Mouse (Mus musculus) small intestine, adult 2 months (tissue): Measurements from ENCODE around the gene Cnot6l.

Source experiments
- CTCF ChIP-seq: fragments of 200-500 bp; IDR thresholded peaks from 2 replicates; pipeline ENCODE4 v1.5.1; 2012; ENCODE audit warnings: low read depth, mild to moderate bottlenecking, control low read depth, inconsistent platforms, low read length, moderate library complexity, mixed read lengths; ENCODE audit not compliant: insufficient replicate concordance, insufficient read length; ENCODE audit errors: extremely low read depth
- POLR2A ChIP-seq: fragments of 200-500 bp; IDR thresholded peaks from 2 replicates; pipeline ENCODE4 v1.6.1; 2012; ENCODE audit warnings: low read depth, mild to moderate bottlenecking, control low read depth, inconsistent platforms, low read length, moderate library complexity

DNA sequence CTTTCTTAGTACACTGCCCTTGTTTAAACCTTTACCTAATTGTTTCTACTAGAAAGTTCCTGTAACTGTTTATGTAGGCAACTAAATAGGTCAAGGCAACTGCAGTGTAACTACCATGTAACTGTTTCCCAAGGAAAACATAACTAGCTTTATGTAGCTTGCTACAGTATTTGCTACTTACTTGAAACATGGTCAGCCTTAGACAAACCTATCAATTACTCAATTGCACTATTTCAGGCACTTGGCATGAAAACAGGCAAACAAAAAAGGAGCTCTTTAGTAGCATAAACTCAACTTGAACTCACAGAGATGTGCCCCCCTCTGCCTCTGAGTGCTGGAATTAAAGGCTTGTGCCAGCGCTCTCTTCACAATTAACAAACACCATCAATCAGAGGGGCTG is 37.1 kb downstream of the Cnot6l start:
- no peak for TF ChIP-seq CTCF
- TF ChIP-seq POLR2A: no peak
